Mouse (Mus musculus) heart, embryonic 13.5 days (tissue): Measurements from ENCODE around the gene Agtr1b. TPM values are rescaled to one million over a fixed set of nuclear protein-coding genes. Genes with fewer than 3 reads are reported as not detected.

Experiments
- ATAC-seq: fragments of 200-750 bp; cut with Nextera tagmentation; 2 replicates; pipeline ENCODE4 v1.8.0; 2017; ENCODE audit warnings: moderate TSS enrichment; ENCODE audit not compliant: insufficient number of reproducible peaks, low FRiP score, low TSS enrichment; ENCODE audit errors: extremely low read depth
- H3K27ac ChIP-seq: fragments of 300-500 bp; sonication (generic); replicated peaks from 2 replicates; pipeline ENCODE4 v1.5.1; 2015; ENCODE audit warnings: moderate library complexity, mild to moderate bottlenecking, inconsistent platforms
- H3K27me3 ChIP-seq: fragments of 300-500 bp; sonication (generic); replicated peaks from 2 replicates; pipeline ENCODE4 v1.6.1; 2015; ENCODE audit warnings: mild to moderate bottlenecking, inconsistent platforms
- H3K36me3 ChIP-seq: fragments of 300-500 bp; sonication (generic); 2 replicates; pipeline ENCODE4 v1.6.1; 2015; ENCODE audit warnings: mild to moderate bottlenecking, inconsistent platforms
- H3K4me1 ChIP-seq: fragments of 300-500 bp; sonication (generic); 2 replicates; pipeline ENCODE4 v1.6.1; 2015; ENCODE audit warnings: inconsistent platforms
- H3K4me2 ChIP-seq: fragments of 300-500 bp; sonication (generic); 2 replicates; pipeline ENCODE4 v1.6.1; 2015; ENCODE audit warnings: inconsistent platforms, mild to moderate bottlenecking, moderate library complexity
- H3K4me3 ChIP-seq: fragments of 300-500 bp; sonication (generic); 2 replicates; pipeline ENCODE4 v1.5.1; 2015; ENCODE audit warnings: moderate library complexity, mild to moderate bottlenecking, inconsistent platforms
- H3K9ac ChIP-seq: fragments of 300-500 bp; sonication (generic); 2 replicates; pipeline ENCODE4 v1.6.1; 2015; ENCODE audit warnings: inconsistent platforms, mild to moderate bottlenecking, moderate library complexity
- H3K9me3 ChIP-seq: fragments of 300-500 bp; sonication (generic); 2 replicates; pipeline ENCODE4 v1.6.1; 2016; ENCODE audit warnings: inconsistent platforms
- WGBS: fragments of 180-500 bp; shearing (Covaris S2); methylation state at CpG from one replicate; pipeline ENCODE4 v1.1.7; 2015; ENCODE audit warnings: mixed read lengths; 5-methylcytosine and 5-hydroxymethylcytosine counted together
- polyA plus RNA-seq: library from polyadenylated mRNA; unstranded; fragments of >200 nt; fragmentation: Nextera tagmentation; extraction: Ambion mirVana; gene quantifications from 2 replicates; pipeline ENCODE4 v1.2.1, GENCODE M21; 2015

The Agtr1b gene
- polyA plus RNA-seq, 1 experiment from 2014 or later, result 0.17 TPM

GRCm38 (mm10) chr3:20291370-20291769 lies 75.6 kb downstream of the Agtr1b start:
- Histone ChIP-seq H3K36me3 (no peaks in the 10 kb centered on the region), H3K4me2 (no peak overlapping the region), H3K4me3 (no peak overlapping the region), H3K27me3 (no peaks in the 10 kb centered on the region), H3K4me1 (no peaks in the 10 kb centered on the region), H3K27ac (no peak overlapping the region), H3K9me3 (0 out of 2 replicates have a peak, but pooled peaks cover 2% of the 10 kb centered on the region), H3K9ac (no peak overlapping the region)
- ATAC-seq, result no peak

GRCm38 (mm10) chr3:20288761-20289160 lies 78.2 kb downstream of the Agtr1b start:
- no peaks in the 10 kb centered on the region for H3K4me1 ChIP-seq
- no peak for ATAC-seq
- H3K9ac ChIP-seq, result no peak overlapping the region
- no peak overlapping the region for H3K27ac ChIP-seq
- no peaks in the 10 kb centered on the region for H3K36me3 ChIP-seq
- H3K4me2 ChIP-seq, result no peak overlapping the region
- 0 out of 2 replicates have a peak, but pooled peaks cover 2% of the 10 kb centered on the region for H3K9me3 ChIP-seq
- H3K4me3 ChIP-seq, result no peak overlapping the region
- no peaks in the 10 kb centered on the region for H3K27me3 ChIP-seq
- WGBS, result 78% methylated on average over 2 of the region's 2 CpGs

DNA sequence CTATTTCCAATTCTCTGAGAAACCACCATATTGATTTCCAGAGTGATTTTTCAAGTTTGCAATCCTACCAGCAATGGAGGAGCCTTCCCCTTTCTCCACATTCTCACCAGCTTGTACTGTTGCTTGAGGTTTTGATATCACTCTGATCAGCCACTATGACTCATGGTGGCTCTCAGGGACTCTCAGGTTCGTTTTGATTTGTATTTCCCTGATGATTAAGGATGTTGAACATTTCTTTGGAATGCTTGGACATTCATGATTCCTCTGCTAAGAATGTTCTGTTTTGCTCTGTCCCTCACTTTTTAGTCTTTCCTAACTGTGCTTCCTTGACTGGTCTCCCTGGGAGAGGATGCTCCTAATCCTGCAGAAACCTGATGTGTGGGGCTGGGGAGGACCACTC lies 85.2 kb downstream of the Agtr1b start:
- no peak for ATAC-seq
- WGBS, result 37% methylated on average over 1 of the region's 1 CpGs
- no peaks in the 10 kb centered on the region for H3K36me3 ChIP-seq
- H3K4me3 ChIP-seq, result no peak overlapping the region
- H3K27ac ChIP-seq, result no peak overlapping the region
- H3K9me3 ChIP-seq, result no peaks in the 10 kb centered on the region
- H3K4me1 ChIP-seq, result no peaks in the 10 kb centered on the region
- H3K9ac ChIP-seq, result no peak overlapping the region
- no peaks in the 10 kb centered on the region for H3K27me3 ChIP-seq
- no peak overlapping the region for H3K4me2 ChIP-seq

- 72% methylated on average over 3 of the region's 3 CpGs for WGBS
- no peak within 1 kb of the TSS for H3K9ac ChIP-seq
- no peak within 1 kb of the TSS for H3K27ac ChIP-seq
- no peaks in the 10 kb centered on the region for H3K4me1 ChIP-seq
- H3K4me2 ChIP-seq, result no peak within 1 kb of the TSS
- no peaks in the 10 kb centered on the region for H3K9me3 ChIP-seq
- H3K4me3 ChIP-seq, result no peak within 1 kb of the TSS
- no peaks in the 10 kb centered on the region for H3K27me3 ChIP-seq
- no peak for ATAC-seq
- no peaks in the 10 kb centered on the region for H3K36me3 ChIP-seq
Observed at GRCm38 (mm10) chr3:20275633-20276032, 91.3 kb downstream of the Agtr1b start, which contains the start of gene Cpb1. Gene Cpb1 (minus strand): TSS chr3:20275733.

Other genes with a start within 250 kb of the Agtr1b start
- gene Gyg, start 211.9 kb downstream of the Agtr1b start, polyA plus RNA-seq, result 686 and 787 TPM in 2 replicates
- gene Cpa3, start 125.0 kb downstream of the Agtr1b start, polyA plus RNA-seq, result 2.0 and 2.3 TPM in 2 replicates
- 0.25 and 0.29 TPM in 2 replicates for gene Cpb1, start 91.4 kb downstream of the Agtr1b start, polyA plus RNA-seq